Mouse (Mus musculus) frontal cortex, adult (tissue): ENCODE measurements around the gene Hypk.

Source experiments
- ATAC-seq: cut with Nextera tagmentation; 2 replicates; pipeline ENCODE4 v1.9.2; 2017; ENCODE audit warnings: mild to moderate bottlenecking, moderate library complexity, mixed read lengths; ENCODE audit not compliant: low TSS enrichment

The Hypk gene

DNA sequence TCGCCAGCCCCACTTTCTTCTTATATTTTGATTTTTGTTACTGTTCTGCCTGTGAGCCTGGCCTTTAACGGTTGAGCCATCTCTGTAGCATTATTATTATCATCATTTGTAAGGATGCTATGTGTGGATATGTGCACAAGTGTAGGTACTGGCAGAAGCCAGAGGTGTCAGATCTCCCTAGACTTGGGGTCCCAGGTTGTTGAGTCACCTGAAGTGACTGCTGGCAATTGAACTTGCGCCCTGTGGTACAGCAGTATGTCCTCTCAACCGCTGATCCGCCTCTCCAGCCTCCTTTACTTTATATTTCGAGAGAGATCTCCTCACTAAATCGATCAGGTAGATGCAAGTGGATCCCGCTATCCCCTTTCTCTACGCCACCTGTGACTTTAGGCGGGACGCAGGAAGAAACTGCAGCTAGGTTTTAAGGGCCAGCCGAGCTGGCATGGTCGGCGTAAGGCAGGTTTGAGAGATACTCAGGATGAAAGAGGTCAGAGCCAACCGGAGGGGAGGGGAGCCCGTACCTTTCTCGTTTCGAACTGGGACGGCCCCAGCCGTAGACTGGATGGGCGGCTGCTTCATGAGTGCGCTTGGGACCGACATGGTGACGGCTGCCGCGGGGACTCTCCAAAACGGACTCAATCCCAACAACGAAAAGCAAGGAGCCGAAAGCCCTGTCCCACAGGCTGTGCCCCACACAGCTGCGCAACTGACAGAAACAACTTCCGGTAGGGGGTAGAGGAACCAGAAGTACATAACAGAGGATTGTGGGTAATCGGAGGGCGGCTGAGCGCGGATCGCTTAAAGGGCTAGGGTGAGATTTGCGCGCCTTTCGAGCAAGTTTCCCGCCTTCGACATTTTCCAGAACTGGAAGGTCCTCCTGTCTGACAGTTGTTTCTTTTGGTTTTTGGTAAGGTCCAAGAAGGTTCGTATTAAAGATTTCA, 53.1 kb downstream of the Hypk start, which contains the start of the genes Mfap1a and Wdr76:
TSS of gene Mfap1a (minus strand) at position 724 of the 941 bp plus-strand sequence.
TSS of gene Wdr76 (plus strand) at position 782 of the 941 bp plus-strand sequence.
- peak; percentile 94 for ATAC-seq

GRCm38 (mm10) chr2:121507173-121507950, 54.3 kb downstream of the Hypk start:
- no peak for ATAC-seq

- no peak for ATAC-seq
Measured at GRCm38 (mm10) chr2:121507951-121508330, 54.9 kb downstream of the Hypk start.
